Mouse (Mus musculus) forebrain, embryonic 15.5 days (tissue): ENCODE data around the gene Tbc1d4. TPM values are rescaled to one million over a fixed set of nuclear protein-coding genes. Genes with fewer than 3 reads are reported as not detected.

Experiments used
- ATAC-seq: fragments of 200-750 bp; cut with Nextera tagmentation; replicated peaks from 2 replicates; pipeline ENCODE4 v1.8.0; 2017; ENCODE audit warnings: mild to moderate bottlenecking, moderate TSS enrichment, moderate library complexity
- H3K27ac ChIP-seq: fragments of 300-500 bp; sonication (generic); replicated peaks from 2 replicates; pipeline ENCODE4 v1.5.1; 2015; ENCODE audit warnings: mild to moderate bottlenecking, inconsistent platforms
- H3K27me3 ChIP-seq: fragments of 300-500 bp; sonication (generic); 2 replicates; pipeline ENCODE4 v1.6.1; 2015; ENCODE audit warnings: inconsistent platforms
- H3K36me3 ChIP-seq: fragments of 300-500 bp; sonication (generic); 2 replicates; pipeline ENCODE4 v1.6.1; 2015; ENCODE audit warnings: mild to moderate bottlenecking, inconsistent platforms
- H3K4me1 ChIP-seq: fragments of 300-500 bp; sonication (generic); 2 replicates; pipeline ENCODE4 v1.6.1; 2015; ENCODE audit warnings: inconsistent platforms
- H3K4me2 ChIP-seq: fragments of 300-500 bp; sonication (generic); replicated peaks from 2 replicates; pipeline ENCODE4 v1.6.1; 2015; ENCODE audit warnings: mild to moderate bottlenecking, inconsistent platforms
- H3K4me3 ChIP-seq: fragments of 300-500 bp; sonication (generic); 2 replicates; pipeline ENCODE4 v1.5.1; 2015; ENCODE audit warnings: mild to moderate bottlenecking, inconsistent platforms
- H3K9ac ChIP-seq: fragments of 300-500 bp; sonication (generic); replicated peaks from 2 replicates; pipeline ENCODE4 v1.6.1; 2015; ENCODE audit warnings: mild to moderate bottlenecking, inconsistent platforms
- H3K9me3 ChIP-seq: fragments of 300-500 bp; sonication (generic); 2 replicates; pipeline ENCODE4 v1.6.1; 2016; ENCODE audit warnings: inconsistent platforms
- WGBS: fragments of 180-500 bp; shearing (Covaris S2); methylation state at CpG from one replicate; pipeline ENCODE4 v1.1.7; 2015; ENCODE audit warnings: mixed read lengths; 5-methylcytosine and 5-hydroxymethylcytosine counted together
- polyA plus RNA-seq: library from polyadenylated mRNA; unstranded; fragments of >200 nt; fragmentation: Nextera tagmentation; extraction: Ambion mirVana; gene quantifications from 2 replicates; pipeline ENCODE4 v1.2.1, GENCODE M21; 2015

Tbc1d4 gene
- polyA plus RNA-seq, 1 experiment from 2014 or later, result 9.1 TPM

GRCm38 (mm10) chr14:101548885-101549573, 60.0 kb downstream of the Tbc1d4 start:
- no peaks in the 10 kb centered on the region for H3K9me3 ChIP-seq
- WGBS, result 86% methylated on average over 20 of the region's 20 CpGs
- H3K4me2 ChIP-seq, result no peak overlapping the region
- H3K27me3 ChIP-seq, result no peaks in the 10 kb centered on the region
- no peak for ATAC-seq
- H3K9ac ChIP-seq, result no peak overlapping the region
- no peak overlapping the region for H3K27ac ChIP-seq
- no peaks in the 10 kb centered on the region for H3K4me1 ChIP-seq
- H3K4me3 ChIP-seq, result no peak overlapping the region
- no peaks in the 10 kb centered on the region for H3K36me3 ChIP-seq

GRCm38 (mm10) chr14:101541863-101542262, 67.1 kb downstream of the Tbc1d4 start:
- no peak overlapping the region for H3K4me3 ChIP-seq
- H3K9me3 ChIP-seq, result no peaks in the 10 kb centered on the region
- no peaks in the 10 kb centered on the region for H3K36me3 ChIP-seq
- H3K4me2 ChIP-seq, result no peak overlapping the region
- H3K4me1 ChIP-seq, result no peaks in the 10 kb centered on the region
- H3K27ac ChIP-seq, result no peak overlapping the region
- ATAC-seq, result no peak
- WGBS, result 78% methylated on average over 9 of the region's 9 CpGs
- no peaks in the 10 kb centered on the region for H3K27me3 ChIP-seq
- no peak overlapping the region for H3K9ac ChIP-seq

- no peak overlapping the region for H3K27ac ChIP-seq
- no peaks in the 10 kb centered on the region for H3K9me3 ChIP-seq
- H3K9ac ChIP-seq, result no peak overlapping the region
- no peaks in the 10 kb centered on the region for H3K36me3 ChIP-seq
- 88% methylated on average over 5 of the region's 5 CpGs for WGBS
- no peak overlapping the region for H3K4me2 ChIP-seq
- H3K27me3 ChIP-seq, result no peaks in the 10 kb centered on the region
- no peaks in the 10 kb centered on the region for H3K4me1 ChIP-seq
- H3K4me3 ChIP-seq, result no peak overlapping the region
- no peak for ATAC-seq
Measured at GRCm38 (mm10) chr14:101541141-101541540, 67.8 kb downstream of the Tbc1d4 start.

GRCm38 (mm10) chr14:101540466-101540865, 68.5 kb downstream of the Tbc1d4 start:
- Histone ChIP-seq H3K9ac (no peak overlapping the region), H3K4me2 (no peak overlapping the region), H3K9me3 (no peaks in the 10 kb centered on the region), H3K36me3 (no peaks in the 10 kb centered on the region), H3K27ac (no peak overlapping the region), H3K4me3 (no peak overlapping the region), H3K4me1 (no peaks in the 10 kb centered on the region), H3K27me3 (no peaks in the 10 kb centered on the region)
- ATAC-seq, result no peak
- 99% methylated on average over 3 of the region's 3 CpGs for WGBS

GRCm38 (mm10) chr14:101537906-101538305, 71.1 kb downstream of the Tbc1d4 start:
- H3K27me3 ChIP-seq, result no peaks in the 10 kb centered on the region
- no peak overlapping the region for H3K4me3 ChIP-seq
- no peak overlapping the region for H3K9ac ChIP-seq
- WGBS, result 69% methylated on average over 2 of the region's 2 CpGs
- H3K4me1 ChIP-seq, result no peaks in the 10 kb centered on the region
- H3K9me3 ChIP-seq, result no peaks in the 10 kb centered on the region
- no peak overlapping the region for H3K27ac ChIP-seq
- no peaks in the 10 kb centered on the region for H3K36me3 ChIP-seq
- peak; percentile 48 for ATAC-seq
- H3K4me2 ChIP-seq, result no peak overlapping the region

GRCm38 (mm10) chr14:101537413-101537812, 71.6 kb downstream of the Tbc1d4 start:
- no peaks in the 10 kb centered on the region for H3K27me3 ChIP-seq
- ATAC-seq, result no peak
- 81% methylated on average over 1 of the region's 1 CpGs for WGBS
- no peak overlapping the region for H3K4me3 ChIP-seq
- H3K27ac ChIP-seq, result no peak overlapping the region
- H3K9me3 ChIP-seq, result no peaks in the 10 kb centered on the region
- H3K36me3 ChIP-seq, result no peaks in the 10 kb centered on the region
- H3K9ac ChIP-seq, result no peak overlapping the region
- no peak overlapping the region for H3K4me2 ChIP-seq
- no peaks in the 10 kb centered on the region for H3K4me1 ChIP-seq

GRCm38 (mm10) chr14:101532090-101532695, 76.8 kb downstream of the Tbc1d4 start:
- no peaks in the 10 kb centered on the region for H3K4me1 ChIP-seq
- WGBS, result 70% methylated on average over 7 of the region's 7 CpGs
- ATAC-seq, result no peak
- H3K4me2 ChIP-seq, result no peak overlapping the region
- H3K9me3 ChIP-seq, result no peaks in the 10 kb centered on the region
- H3K9ac ChIP-seq, result no peak overlapping the region
- no peak overlapping the region for H3K4me3 ChIP-seq
- no peak overlapping the region for H3K27ac ChIP-seq
- no peaks in the 10 kb centered on the region for H3K27me3 ChIP-seq
- H3K36me3 ChIP-seq, result no peaks in the 10 kb centered on the region

- 56% methylated on average over 2 of the region's 2 CpGs for whole genome bisulfite sequencing
- no peaks in the 10 kb centered on the region for H3K4me1 ChIP-seq
- H3K4me2 ChIP-seq, result no peak overlapping the region
- H3K9ac ChIP-seq, result no peak overlapping the region
- H3K4me3 ChIP-seq, result no peak overlapping the region
- H3K27ac ChIP-seq, result no peak overlapping the region
- no peaks in the 10 kb centered on the region for H3K27me3 ChIP-seq
- no peaks in the 10 kb centered on the region for H3K36me3 ChIP-seq
- no peaks in the 10 kb centered on the region for H3K9me3 ChIP-seq
- ATAC-seq, result no peak
Measured at GRCm38 (mm10) chr14:101530455-101530854, 78.5 kb downstream of the Tbc1d4 start.

GRCm38 (mm10) chr14:101529194-101529593, 79.8 kb downstream of the Tbc1d4 start:
- Histone ChIP-seq H3K27me3 (no peaks in the 10 kb centered on the region), H3K36me3 (no peaks in the 10 kb centered on the region), H3K4me1 (no peaks in the 10 kb centered on the region), H3K9ac (no peak overlapping the region), H3K4me2 (no peak overlapping the region), H3K4me3 (no peak overlapping the region), H3K27ac (no peak overlapping the region), H3K9me3 (no peaks in the 10 kb centered on the region)
- ATAC-seq, result no peak
- 93% methylated on average over 6 of the region's 6 CpGs for WGBS

GRCm38 (mm10) chr14:101527420-101527996, 81.5 kb downstream of the Tbc1d4 start:
- no peak for ATAC-seq
- 88% methylated on average over 11 of the region's 11 CpGs for WGBS

GRCm38 (mm10) chr14:101526478-101526877, 82.5 kb downstream of the Tbc1d4 start:
- Histone ChIP-seq H3K4me3 (no peak overlapping the region), H3K4me2 (no peak overlapping the region), H3K9ac (no peak overlapping the region), H3K4me1 (no peaks in the 10 kb centered on the region), H3K27ac (no peak overlapping the region), H3K9me3 (no peaks in the 10 kb centered on the region), H3K36me3 (no peaks in the 10 kb centered on the region), H3K27me3 (no peaks in the 10 kb centered on the region)
- WGBS, result 84% methylated on average over 1 of the region's 1 CpGs
- no peak for ATAC-seq

More at GRCm38 (mm10) chr14:101527420-101527996, 81.5 kb downstream of the Tbc1d4 start:
- H3K9me3 ChIP-seq, result no peaks in the 10 kb centered on the region
- no peaks in the 10 kb centered on the region for H3K36me3 ChIP-seq
- no peak overlapping the region for H3K4me3 ChIP-seq
- no peak overlapping the region for H3K4me2 ChIP-seq
- H3K4me1 ChIP-seq, result no peaks in the 10 kb centered on the region
- H3K27ac ChIP-seq, result no peak overlapping the region
- H3K9ac ChIP-seq, result no peak overlapping the region
- no peaks in the 10 kb centered on the region for H3K27me3 ChIP-seq

GRCm38 (mm10) chr14:101519964-101520363, 89.0 kb downstream of the Tbc1d4 start:
- Histone ChIP-seq H3K4me3 (no peak overlapping the region), H3K4me2 (no peak overlapping the region), H3K27ac (no peak overlapping the region), H3K4me1 (no peaks in the 10 kb centered on the region), H3K36me3 (no peaks in the 10 kb centered on the region), H3K9ac (no peak overlapping the region), H3K27me3 (no peaks in the 10 kb centered on the region), H3K9me3 (no peaks in the 10 kb centered on the region)
- ATAC-seq, result no peak
- WGBS, result 92% methylated on average over 2 of the region's 2 CpGs
